Mouse (Mus musculus) liver, embryonic 15.5 days (tissue): ENCODE data around the gene 2510009E07Rik. TPM values are rescaled to one million over a fixed set of nuclear protein-coding genes. Genes with fewer than 3 reads are reported as not detected.

Experiments used
- ATAC-seq: fragments of 200-750 bp; cut with Nextera tagmentation; 2 replicates; pipeline ENCODE4 v1.8.0; 2017; ENCODE audit warnings: moderate number of reproducible peaks, mild to moderate bottlenecking, moderate library complexity; ENCODE audit not compliant: insufficient read depth
- H3K27ac ChIP-seq: fragments of 300-500 bp; sonication (generic); replicated peaks from 2 replicates; pipeline ENCODE4 v1.5.1; 2015; ENCODE audit warnings: mild to moderate bottlenecking, inconsistent platforms
- H3K27me3 ChIP-seq: fragments of 300-500 bp; sonication (generic); 2 replicates; pipeline ENCODE4 v1.6.1; 2015; ENCODE audit warnings: mild to moderate bottlenecking, inconsistent platforms
- H3K36me3 ChIP-seq: fragments of 300-500 bp; sonication (generic); replicated peaks from 2 replicates; pipeline ENCODE4 v1.6.1; 2015; ENCODE audit warnings: moderate library complexity, mild to moderate bottlenecking, inconsistent platforms
- H3K4me1 ChIP-seq: fragments of 300-500 bp; sonication (generic); replicated peaks from 2 replicates; pipeline ENCODE4 v1.6.1; 2015; ENCODE audit warnings: inconsistent platforms
- H3K4me2 ChIP-seq: fragments of 300-500 bp; sonication (generic); 2 replicates; pipeline ENCODE4 v1.6.1; 2015; ENCODE audit warnings: moderate library complexity, mild to moderate bottlenecking, inconsistent platforms
- H3K4me3 ChIP-seq: fragments of 300-500 bp; sonication (generic); replicated peaks from 2 replicates; pipeline ENCODE4 v1.5.1; 2015; ENCODE audit warnings: mild to moderate bottlenecking, inconsistent platforms
- H3K9ac ChIP-seq: fragments of 300-500 bp; sonication (generic); 2 replicates; pipeline ENCODE4 v1.6.1; 2015; ENCODE audit warnings: moderate library complexity, mild to moderate bottlenecking, inconsistent platforms
- H3K9me3 ChIP-seq: fragments of 300-500 bp; sonication (generic); replicated peaks from 2 replicates; pipeline ENCODE4 v1.6.1; 2016; ENCODE audit warnings: inconsistent platforms
- WGBS: fragments of 180-500 bp; shearing (Covaris S2); methylation state at CpG from one replicate; pipeline ENCODE4 v1.1.7; 2015; ENCODE audit warnings: mixed read lengths; ENCODE audit not compliant: insufficient replicate concordance; 5-methylcytosine and 5-hydroxymethylcytosine counted together
- polyA plus RNA-seq: library from polyadenylated mRNA; unstranded; fragments of >200 nt; fragmentation: Nextera tagmentation; extraction: Ambion mirVana; gene quantifications from 2 replicates; pipeline ENCODE4 v1.2.1, GENCODE M21; 2015

Gene 2510009E07Rik
- polyA plus RNA-seq, 1 experiment from 2014 or later = 3.0 TPM

GRCm38 (mm10) chr16:21634460-21634859, 60.0 kb downstream of the 2510009E07Rik start:
- Histone ChIP-seq H3K9me3 (no peaks in the 10 kb centered on the region), H3K27ac (no peak overlapping the region), H3K27me3 (no peaks in the 10 kb centered on the region), H3K4me1 (no peaks in the 10 kb centered on the region), H3K4me3 (no peak overlapping the region), H3K36me3 (no peaks in the 10 kb centered on the region), H3K9ac (no peak overlapping the region), H3K4me2 (no peak overlapping the region)
- ATAC-seq = no peak

- 53% methylated on average over 4 of the region's 4 CpGs for WGBS
- no peak overlapping the region for H3K4me2 ChIP-seq
- no peak overlapping the region for H3K9ac ChIP-seq
- H3K27ac ChIP-seq = no peak overlapping the region
- H3K4me1 ChIP-seq = no peaks in the 10 kb centered on the region
- no peak for ATAC-seq
- H3K4me3 ChIP-seq = no peak overlapping the region
- no peaks in the 10 kb centered on the region for H3K36me3 ChIP-seq
- H3K27me3 ChIP-seq = no peaks in the 10 kb centered on the region
- H3K9me3 ChIP-seq = no peaks in the 10 kb centered on the region
These were observed 62.6 kb downstream of the 2510009E07Rik start for GRCm38 (mm10) chr16:21631815-21632222.

GRCm38 (mm10) chr16:21630614-21631013, 63.9 kb downstream of the 2510009E07Rik start:
- ATAC-seq = no peak
- Histone ChIP-seq H3K9me3 (no peaks in the 10 kb centered on the region), H3K27ac (no peak overlapping the region), H3K9ac (no peak overlapping the region), H3K4me3 (no peak overlapping the region), H3K27me3 (no peaks in the 10 kb centered on the region), H3K4me1 (no peaks in the 10 kb centered on the region), H3K36me3 (no peaks in the 10 kb centered on the region), H3K4me2 (no peak overlapping the region)
- WGBS = 47% methylated on average over 4 of the region's 4 CpGs

- Histone ChIP-seq H3K4me1 (no peaks in the 10 kb centered on the region), H3K4me2 (no peak overlapping the region), H3K27ac (no peak overlapping the region), H3K9ac (no peak overlapping the region), H3K36me3 (no peaks in the 10 kb centered on the region), H3K9me3 (no peaks in the 10 kb centered on the region), H3K4me3 (no peak overlapping the region), H3K27me3 (no peaks in the 10 kb centered on the region)
- no peak for ATAC-seq
- 80% methylated on average over 13 of the region's 13 CpGs for WGBS
These were observed 66.3 kb downstream of the 2510009E07Rik start for GRCm38 (mm10) chr16:21628061-21628591.

- H3K4me2 ChIP-seq = no peak overlapping the region
- no peak overlapping the region for H3K9ac ChIP-seq
- no peak overlapping the region for H3K27ac ChIP-seq
- H3K36me3 ChIP-seq = no peaks in the 10 kb centered on the region
- no peak overlapping the region for H3K4me3 ChIP-seq
- H3K9me3 ChIP-seq = no peaks in the 10 kb centered on the region
- H3K27me3 ChIP-seq = no peaks in the 10 kb centered on the region
- H3K4me1 ChIP-seq = no peaks in the 10 kb centered on the region
- 72% methylated on average over 6 of the region's 6 CpGs for WGBS
- no peak for ATAC-seq
These were observed 67.2 kb downstream of the 2510009E07Rik start for GRCm38 (mm10) chr16:21627248-21627647.

- H3K4me3 ChIP-seq = no peak overlapping the region
- WGBS = 65% methylated on average over 6 of the region's 6 CpGs
- H3K9ac ChIP-seq = no peak overlapping the region
- H3K4me2 ChIP-seq = no peak overlapping the region
- no peaks in the 10 kb centered on the region for H3K27me3 ChIP-seq
- H3K27ac ChIP-seq = no peak overlapping the region
- no peak for ATAC-seq
- no peaks in the 10 kb centered on the region for H3K36me3 ChIP-seq
- no peaks in the 10 kb centered on the region for H3K4me1 ChIP-seq
- no peaks in the 10 kb centered on the region for H3K9me3 ChIP-seq
These were observed 68.5 kb downstream of the 2510009E07Rik start for GRCm38 (mm10) chr16:21625784-21626634.

GRCm38 (mm10) chr16:21620630-21621029, 73.8 kb downstream of the 2510009E07Rik start:
- 74% methylated on average over 2 of the region's 2 CpGs for WGBS
- no peak overlapping the region for H3K4me2 ChIP-seq
- H3K27me3 ChIP-seq = no peaks in the 10 kb centered on the region
- ATAC-seq = no peak
- no peaks in the 10 kb centered on the region for H3K9me3 ChIP-seq
- no peaks in the 10 kb centered on the region for H3K36me3 ChIP-seq
- no peak overlapping the region for H3K27ac ChIP-seq
- H3K4me3 ChIP-seq = no peak overlapping the region
- H3K4me1 ChIP-seq = no peaks in the 10 kb centered on the region
- no peak overlapping the region for H3K9ac ChIP-seq

- WGBS = 48% methylated on average over 7 of the region's 7 CpGs
- no peak overlapping the region for H3K4me3 ChIP-seq
- H3K4me1 ChIP-seq = no peaks in the 10 kb centered on the region
- H3K9ac ChIP-seq = no peak overlapping the region
- ATAC-seq = no peak
- no peaks in the 10 kb centered on the region for H3K27me3 ChIP-seq
- no peak overlapping the region for H3K4me2 ChIP-seq
- no peak overlapping the region for H3K27ac ChIP-seq
- no peaks in the 10 kb centered on the region for H3K36me3 ChIP-seq
- H3K9me3 ChIP-seq = no peaks in the 10 kb centered on the region
These were observed 78.7 kb downstream of the 2510009E07Rik start for GRCm38 (mm10) chr16:21615802-21616201.

- no peak for ATAC-seq
- no peaks in the 10 kb centered on the region for H3K36me3 ChIP-seq
- H3K4me3 ChIP-seq = no peak overlapping the region
- no peak overlapping the region for H3K9ac ChIP-seq
- H3K27ac ChIP-seq = no peak overlapping the region
- H3K27me3 ChIP-seq = no peaks in the 10 kb centered on the region
- H3K4me1 ChIP-seq = no peaks in the 10 kb centered on the region
- WGBS = 63% methylated on average over 4 of the region's 4 CpGs
- H3K9me3 ChIP-seq = no peaks in the 10 kb centered on the region
- no peak overlapping the region for H3K4me2 ChIP-seq
These were observed 84.0 kb downstream of the 2510009E07Rik start for GRCm38 (mm10) chr16:21610473-21610872.

GRCm38 (mm10) chr16:21608176-21608865, 86.1 kb downstream of the 2510009E07Rik start:
- no peak overlapping the region for H3K9ac ChIP-seq
- no peaks in the 10 kb centered on the region for H3K9me3 ChIP-seq
- no peaks in the 10 kb centered on the region for H3K36me3 ChIP-seq
- 67% methylated on average over 10 of the region's 10 CpGs for WGBS
- no peak for ATAC-seq
- no peak overlapping the region for H3K4me2 ChIP-seq
- H3K4me1 ChIP-seq = no peaks in the 10 kb centered on the region
- H3K27me3 ChIP-seq = no peaks in the 10 kb centered on the region
- no peak overlapping the region for H3K4me3 ChIP-seq
- no peak overlapping the region for H3K27ac ChIP-seq

- Histone ChIP-seq H3K9ac (no peak overlapping the region), H3K4me3 (no peak overlapping the region), H3K27ac (no peak overlapping the region), H3K9me3 (no peaks in the 10 kb centered on the region), H3K27me3 (no peaks in the 10 kb centered on the region), H3K4me1 (no peaks in the 10 kb centered on the region), H3K4me2 (no peak overlapping the region), H3K36me3 (no peaks in the 10 kb centered on the region)
- WGBS = 45% methylated on average over 5 of the region's 5 CpGs
- ATAC-seq = no peak
These were observed 86.8 kb downstream of the 2510009E07Rik start for GRCm38 (mm10) chr16:21607651-21608040.
